8 mouse cellular contexts compared by ENCODE assay signal in genomic region chr1:139376638-139377286, GRCm38 (mm10). TPM values are rescaled to one million over a fixed set of nuclear protein-coding genes. Genes with fewer than 3 reads are reported as not detected.
DNase-seq lines count a peak whose midpoint lies in the region; ATAC-seq lines count a peak whose summit lies in the region.

TSS of gene Crb1 (minus strand) at chr1:139377100.

- 0 out of 2 replicates have a peak within 1 kb of the TSS, but pooled peaks have one; percentile 1 for H3K4me3 ChIP-seq in heart, embryonic 10.5 days
- peak within 1 kb of the TSS; percentile 30 for H3K4me3 ChIP-seq in forebrain, embryonic 13.5 days

- H3K27ac ChIP-seq in heart, embryonic 10.5 days: no peak within 1 kb of the TSS
- H3K27ac ChIP-seq in forebrain, embryonic 13.5 days: peak within 1 kb of the TSS; percentile 71

- peak; percentile 78 for ATAC-seq in forebrain, embryonic 13.5 days

- peak within 1 kb of the TSS; percentile 57 for H3K4me2 ChIP-seq in forebrain, embryonic 13.5 days

- H3K4me1 ChIP-seq in heart, embryonic 10.5 days: peaks cover 15% of the 10 kb centered on the region
- H3K4me1 ChIP-seq in forebrain, embryonic 13.5 days: peaks cover 21% of the 10 kb centered on the region

- no peak for DNase-seq in heart, embryonic 10.5 days (ENCODE audit: low spot score)
- DNase-seq in heart, adult 11 months: no peak
- DNase-seq in MN1 (ENCODE audit: low spot score): peak; percentile 36
- DNase-seq in mesoderm, embryonic 11.5 days (ENCODE audit: low read depth, low spot score): peak; percentile 38
- no peak for DNase-seq in lung, postnatal 25 days (ENCODE audit: low spot score)
- DNase-seq in thymus, postnatal 10 days (ENCODE audit: low spot score in 2 of 2): no peak
- no peak for DNase-seq in cerebellum, adult 9-10 months

- peak within 1 kb of the TSS; percentile 49 for H3K9ac ChIP-seq in forebrain, embryonic 13.5 days

- H3K9me3 ChIP-seq in heart, embryonic 10.5 days: no peaks in the 10 kb centered on the region
- no peaks in the 10 kb centered on the region for H3K9me3 ChIP-seq in forebrain, embryonic 13.5 days (replicated peaks)

- WGBS in heart, embryonic 10.5 days: 8% methylated on average over 5 of the region's 5 CpGs
- WGBS in forebrain, embryonic 13.5 days: 7% methylated on average over 5 of the region's 5 CpGs

- no peaks in the 10 kb centered on the region for H3K36me3 ChIP-seq in heart, embryonic 10.5 days
- no peaks in the 10 kb centered on the region for H3K36me3 ChIP-seq in forebrain, embryonic 13.5 days (ENCODE audit: poor library complexity, severe bottlenecking)

- no peaks in the 10 kb centered on the region for H3K27me3 ChIP-seq in heart, embryonic 10.5 days (ENCODE audit: insufficient read depth, poor library complexity, severe bottlenecking)
- H3K27me3 ChIP-seq in forebrain, embryonic 13.5 days: no peaks in the 10 kb centered on the region

RNA-seq across cellular contexts. Expression of gene Crb1, which starts in this region (rescaled TPM):
- 0.39 and 0.62 TPM in 2 replicates for polyA plus RNA-seq in heart, embryonic 10.5 days (2016; fragmentation: Nextera tagmentation; extraction: Ambion mirVana)
- 2.5 TPM in 2 replicates for polyA plus RNA-seq in forebrain, embryonic 13.5 days (2015; fragmentation: Nextera tagmentation; extraction: Ambion mirVana)

Comparison
In these comparisons a context has a peak if more than half of its experiments do, and no peak if none do; other contexts are left out.
1. DNase-seq: peak in MN1 (single experiment) and mesoderm, embryonic 11.5 days (single experiment); none in heart, embryonic 10.5 days (single experiment), heart, adult 11 months (single experiment), lung, postnatal 25 days (single experiment), thymus, postnatal 10 days (0 of 2) and cerebellum, adult 9-10 months (single experiment).